Mouse (Mus musculus): ENCODE results near the gene Gm49387.
"Not testable (repeated sequence)": the region's sequence is repeated elsewhere in the genome, so short reads cannot be mapped to it uniquely, and the experiment has no call there.

The Gm49387 gene

GRCm38 (mm10) chr14:31641506-31642155 lies 953 bp upstream of the Gm49387 start:
- no peak for DNase-seq (ENCODE audit: low read depth, low spot score)

GRCm38 (mm10) chr14:31640890-31641505 lies 320 bp upstream of the Gm49387 start, which contains the start of the genes Btd and Hacl1:
TSS of gene Btd (plus strand) at chr14:31641028.
TSS of gene Hacl1 (minus strand) at chr14:31641286.
- DNase-seq (ENCODE audit: low read depth, low spot score): peak; percentile 97

GRCm38 (mm10) chr14:31630677-31631076 lies 10.0 kb downstream of the Gm49387 start:
- DNase-seq (ENCODE audit: low read depth, low spot score): peak; percentile 40

GRCm38 (mm10) chr14:31622748-31623147 lies 17.9 kb downstream of the Gm49387 start:
- DNase-seq (ENCODE audit: low read depth, low spot score): no peak

- DNase-seq (ENCODE audit: low read depth, low spot score): no peak
These were observed 20.0 kb downstream of the Gm49387 start for GRCm38 (mm10) chr14:31620591-31621223.

GRCm38 (mm10) chr14:31617997-31618396 lies 22.7 kb downstream of the Gm49387 start:
- no peak for DNase-seq (ENCODE audit: low read depth, low spot score)

GRCm38 (mm10) chr14:31617204-31617603 lies 23.5 kb downstream of the Gm49387 start:
- DNase-seq (ENCODE audit: low read depth, low spot score): no peak

GRCm38 (mm10) chr14:31613671-31614070 lies 27.0 kb downstream of the Gm49387 start:
- DNase-seq (ENCODE audit: low read depth, low spot score): no peak

- peak; percentile 42 for DNase-seq (ENCODE audit: low read depth, low spot score)
These were observed 28.7 kb downstream of the Gm49387 start for GRCm38 (mm10) chr14:31611986-31612385.

- DNase-seq (ENCODE audit: low read depth, low spot score): peak; percentile 64
These were observed 35.2 kb downstream of the Gm49387 start for GRCm38 (mm10) chr14:31605514-31605913.

GRCm38 (mm10) chr14:31604916-31605315 lies 35.8 kb downstream of the Gm49387 start:
- DNase-seq (ENCODE audit: low read depth, low spot score): no peak

GRCm38 (mm10) chr14:31602616-31602979 lies 38.1 kb downstream of the Gm49387 start:
- not testable (repeated sequence) for DNase-seq (ENCODE audit: low read depth, low spot score)

GRCm38 (mm10) chr14:31601908-31602615 lies 38.6 kb downstream of the Gm49387 start:
- DNase-seq (ENCODE audit: low read depth, low spot score): no peak

- DNase-seq (ENCODE audit: low read depth, low spot score): no peak
These were observed 43.2 kb downstream of the Gm49387 start for GRCm38 (mm10) chr14:31597446-31597845.

- DNase-seq (ENCODE audit: low read depth, low spot score): no peak
These were observed 44.3 kb downstream of the Gm49387 start for GRCm38 (mm10) chr14:31596408-31596807.

GRCm38 (mm10) chr14:31594693-31595092 lies 46.0 kb downstream of the Gm49387 start:
- no peak for DNase-seq (ENCODE audit: low read depth, low spot score)

- DNase-seq (ENCODE audit: low read depth, low spot score): no peak
These were observed 47.6 kb downstream of the Gm49387 start for GRCm38 (mm10) chr14:31593036-31593435.

- no peak for DNase-seq (ENCODE audit: low read depth, low spot score)
These were observed 49.4 kb downstream of the Gm49387 start, which contains the start of gene Colq for GRCm38 (mm10) chr14:31591243-31591642. TSS of gene Colq (minus strand) at chr14:31591343.

- DNase-seq (ENCODE audit: low read depth, low spot score): no peak
These were observed 54.2 kb downstream of the Gm49387 start for GRCm38 (mm10) chr14:31586451-31586850.

- DNase-seq (ENCODE audit: low read depth, low spot score): no peak
These were observed 57.6 kb downstream of the Gm49387 start for GRCm38 (mm10) chr14:31583082-31583481.

GRCm38 (mm10) chr14:31577966-31578735 lies 62.5 kb downstream of the Gm49387 start:
- no peak for DNase-seq (ENCODE audit: low read depth, low spot score)
